Mouse (Mus musculus): Measurements from ENCODE around the gene Rpl18a.
A peak's percentile ranks its signal among the peaks of the same experiment; 100 is the strongest.

Gene Rpl18a

DNA sequence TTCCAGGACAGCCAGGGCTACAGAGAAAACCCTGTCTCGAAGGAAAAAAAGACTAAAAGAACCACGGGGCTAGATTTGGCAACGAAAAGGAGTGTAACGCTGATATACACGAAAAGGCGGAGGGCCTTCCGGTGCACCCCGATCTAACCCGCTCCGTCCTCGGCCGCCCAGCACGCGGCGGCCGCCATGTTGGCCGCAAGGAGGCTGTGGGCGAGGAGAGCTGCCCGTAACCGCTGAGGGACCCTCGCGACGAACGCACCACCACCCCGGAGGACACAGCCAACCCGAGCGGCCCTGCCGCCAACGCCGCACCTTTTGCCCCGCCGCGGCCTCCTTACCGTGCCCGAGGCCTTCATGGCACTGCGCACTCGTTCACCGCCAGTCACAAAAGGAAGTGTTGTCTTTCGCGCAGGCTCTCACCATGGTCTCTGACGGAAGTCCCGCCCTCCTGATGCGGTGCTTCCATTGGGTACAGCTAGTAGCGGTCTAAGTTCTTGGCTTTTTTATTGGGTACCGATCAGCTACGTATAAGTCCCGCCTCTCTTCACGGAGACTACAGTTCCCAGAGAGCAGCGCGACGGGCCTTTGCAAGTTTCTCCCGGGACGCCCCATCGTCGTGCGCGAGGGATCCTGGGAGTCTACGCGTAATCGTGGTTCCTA, at the start of gene Rpl18a:
TSS of gene Rpl18a (minus strand) at position 392 of the 660 bp plus-strand sequence.
- DNase-seq = peak; percentile 99

DNA sequence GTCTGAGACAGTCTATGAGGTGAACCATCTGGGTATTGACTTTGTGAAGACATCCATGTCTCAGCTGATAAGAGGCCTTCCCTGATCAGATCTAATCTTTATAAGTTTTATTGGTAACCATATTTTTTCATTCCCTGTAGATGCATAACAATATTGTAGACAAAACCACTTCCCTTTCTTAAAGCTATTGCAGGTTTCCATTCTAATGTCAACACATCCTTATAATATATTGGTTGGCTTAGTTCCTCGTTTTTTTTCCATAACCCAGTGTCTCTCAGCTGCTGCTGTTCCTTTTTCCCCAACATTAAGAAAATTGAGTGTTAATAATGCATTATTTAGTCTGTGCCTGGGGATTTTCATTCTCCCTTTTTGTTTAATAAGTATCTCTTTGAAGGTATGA, 46.0 kb upstream of the Rpl18a start:
- DNase-seq = no peak

DNA sequence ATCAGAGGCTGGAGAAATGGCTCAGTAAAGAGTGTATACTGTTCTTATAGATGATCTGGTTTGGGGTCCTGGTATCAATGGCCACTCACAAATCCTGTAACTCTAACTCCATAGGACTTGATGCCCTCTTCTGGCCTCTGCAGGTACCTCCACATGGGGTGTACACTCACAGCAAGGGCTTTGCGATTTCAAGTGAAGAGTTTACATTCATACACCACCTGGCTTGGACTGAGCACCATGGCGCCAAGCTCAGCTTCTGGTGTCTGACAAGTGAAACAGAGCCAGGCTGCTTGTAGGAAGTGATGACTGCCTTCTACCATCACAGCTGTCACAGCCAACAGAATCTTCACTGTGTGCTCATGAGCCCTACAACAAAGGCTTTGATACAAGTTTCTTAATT, 44.3 kb upstream of the Rpl18a start:
- DNase-seq = no peak

DNA sequence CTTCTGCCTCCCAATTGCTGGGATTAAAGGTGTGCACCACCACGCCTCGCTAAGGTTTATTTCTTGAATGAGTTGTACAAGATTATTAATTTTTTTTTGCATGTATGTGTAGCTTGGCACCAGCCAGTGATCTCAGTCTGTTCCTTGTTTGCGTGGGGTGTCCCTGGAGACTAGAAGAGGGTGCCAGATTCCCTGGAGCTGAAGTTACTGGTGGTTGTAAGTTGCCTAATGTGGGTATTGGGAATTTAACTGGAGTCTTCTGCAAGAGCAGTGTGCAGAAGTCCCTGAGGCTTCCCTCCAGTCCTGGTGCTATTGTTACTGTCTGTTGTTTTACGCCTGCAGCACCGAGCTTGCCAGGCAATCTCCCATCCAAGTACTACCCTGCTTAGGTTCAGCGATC, 40.0 kb upstream of the Rpl18a start:
- no peak for DNase-seq

DNA sequence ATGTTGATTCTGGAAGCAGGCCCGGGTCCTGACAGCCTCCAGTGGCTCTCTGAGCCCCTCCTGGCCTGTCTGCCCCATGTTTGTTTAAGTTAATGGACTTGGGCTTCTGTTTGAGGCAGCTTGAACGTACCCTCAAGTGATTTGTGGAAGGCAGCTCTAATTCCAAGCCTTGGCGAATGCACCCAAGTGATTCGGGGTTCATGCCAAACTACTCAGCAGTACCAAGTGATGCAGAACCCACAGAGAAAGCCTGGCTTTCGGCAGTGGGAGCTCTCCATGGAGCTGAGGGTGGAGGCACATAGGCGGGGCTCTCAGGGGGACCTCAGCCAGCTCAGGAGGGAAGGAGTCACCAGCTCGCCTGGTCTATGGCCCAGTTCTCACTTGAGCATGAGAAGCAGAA, 37.6 kb upstream of the Rpl18a start:
- DNase-seq = no peak

DNA sequence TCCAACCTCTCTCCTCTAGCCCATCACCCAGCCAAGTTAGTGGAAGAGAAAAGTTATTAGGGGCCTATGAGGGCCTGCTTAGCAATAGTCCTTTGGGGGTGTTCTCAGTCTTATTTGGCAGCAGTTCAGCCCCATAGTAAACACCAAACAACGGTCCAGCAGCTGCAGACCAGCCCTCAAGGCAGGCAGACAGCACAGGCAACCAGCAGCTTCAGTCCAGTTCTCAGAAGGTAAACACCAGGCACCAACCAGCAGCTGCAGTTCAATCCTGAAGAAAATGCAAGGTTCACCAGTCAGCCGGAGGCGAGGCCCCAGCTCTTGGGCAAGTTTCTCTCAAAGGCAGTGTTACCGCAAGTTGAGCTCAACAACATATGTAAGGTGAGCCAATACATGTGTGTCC, 35.8 kb upstream of the Rpl18a start:
- DNase-seq = no peak

DNA sequence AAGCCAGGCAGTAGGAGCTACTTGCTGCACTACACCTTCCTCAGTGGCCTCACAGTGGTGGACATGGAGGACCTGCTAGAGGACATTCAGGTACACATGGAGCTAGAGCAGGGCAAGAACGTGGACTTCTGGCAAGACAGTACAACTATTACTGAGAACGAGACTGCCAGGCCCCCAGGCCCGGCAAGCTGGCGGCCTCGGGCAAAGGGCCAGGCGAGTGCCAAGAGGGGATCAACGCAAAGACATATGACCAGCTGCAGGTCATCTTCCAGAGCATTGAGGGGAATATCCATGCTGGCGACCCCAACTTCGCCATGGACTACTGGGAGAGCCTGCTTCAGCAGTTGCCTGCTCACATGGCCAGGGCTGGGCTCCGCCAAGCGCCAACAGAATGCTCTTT, 34.5 kb upstream of the Rpl18a start:
- no peak for DNase-seq

DNA sequence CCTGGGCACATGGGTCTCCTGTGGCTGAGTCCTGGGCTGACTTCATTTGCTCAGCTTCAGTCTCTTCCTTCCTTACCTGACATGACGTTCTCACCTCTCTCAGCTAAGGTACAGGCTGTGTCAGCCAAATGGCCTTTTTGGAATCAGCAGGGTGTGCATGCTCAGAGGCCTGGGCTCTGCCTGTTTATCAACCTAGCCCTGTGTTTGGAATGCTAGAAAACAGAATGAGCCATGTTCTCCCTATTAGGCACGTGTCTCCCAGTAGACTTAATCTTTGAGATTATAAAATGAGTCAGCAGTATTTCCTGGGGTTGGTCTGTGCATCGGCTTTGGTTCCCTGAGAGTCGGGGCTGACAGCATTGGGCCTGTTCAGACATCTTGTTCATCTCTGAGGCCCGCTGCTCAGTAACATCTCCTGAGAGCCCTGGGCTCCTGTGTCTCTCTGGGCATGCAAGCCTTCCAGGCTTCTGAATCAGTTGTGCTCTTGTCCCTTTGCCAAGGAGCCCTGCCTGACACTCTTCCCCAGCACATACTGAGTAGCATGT, 31.6 kb upstream of the Rpl18a start:
- DNase-seq = no peak

DNA sequence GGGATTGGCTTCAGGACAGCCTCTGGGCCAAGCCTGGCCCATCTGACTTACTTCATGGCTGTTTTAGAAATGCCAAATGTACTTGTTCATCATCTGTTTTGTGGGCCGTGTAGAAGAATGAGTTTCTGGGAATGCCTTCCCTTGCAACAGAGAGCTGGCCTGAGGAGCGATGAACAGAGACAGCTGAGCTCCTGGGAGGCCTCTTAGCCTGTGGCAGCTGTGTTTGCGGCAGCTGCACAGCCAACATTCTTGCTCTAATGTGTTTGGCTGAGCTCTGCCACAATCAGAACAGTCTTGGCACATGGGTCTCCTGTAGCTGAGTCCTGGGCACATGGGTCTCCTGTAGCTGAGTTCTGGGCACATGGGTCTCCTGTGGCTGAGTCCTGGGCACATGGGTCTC, 30.9 kb upstream of the Rpl18a start:
- DNase-seq = no peak

DNA sequence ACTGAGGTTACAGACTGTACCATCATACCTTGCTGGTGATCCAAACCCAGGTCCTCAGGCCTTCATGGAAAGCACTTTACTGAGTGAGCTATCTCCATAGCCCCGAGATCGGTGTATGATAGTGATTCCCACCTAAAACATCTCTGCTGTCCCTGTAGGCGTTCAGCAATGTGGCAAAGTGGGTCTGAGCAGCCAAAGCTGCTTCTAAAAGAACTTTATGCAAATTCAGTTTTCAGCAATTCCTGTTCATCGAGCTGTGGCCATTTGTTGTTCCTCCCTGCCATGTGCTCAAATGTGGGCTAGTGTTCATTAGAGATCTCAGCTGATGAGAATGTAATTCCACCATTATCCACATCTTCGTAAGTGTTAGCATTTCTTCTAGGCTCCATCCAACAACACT, 29.2 kb upstream of the Rpl18a start:
- DNase-seq = no peak

DNA sequence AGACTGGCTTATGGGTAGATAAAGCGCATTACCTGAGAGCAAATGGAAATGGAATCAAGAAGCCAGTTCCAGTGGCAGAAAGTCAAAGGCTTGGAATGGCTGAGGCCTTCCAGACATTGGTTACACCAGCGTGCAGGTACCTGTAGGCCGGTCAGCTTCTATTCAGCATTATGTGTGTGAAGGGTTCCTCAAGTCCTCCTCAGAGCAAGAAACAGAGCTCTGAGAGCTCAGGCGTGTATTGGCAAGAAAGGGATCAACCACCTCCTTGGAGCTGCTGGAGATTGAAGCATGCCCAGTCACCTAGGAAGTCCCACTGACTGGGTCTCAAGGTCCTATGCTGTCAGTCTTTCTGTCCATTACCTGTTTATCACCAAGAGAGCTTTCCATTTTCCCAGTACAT, 28.5 kb upstream of the Rpl18a start:
- DNase-seq = no peak

DNA sequence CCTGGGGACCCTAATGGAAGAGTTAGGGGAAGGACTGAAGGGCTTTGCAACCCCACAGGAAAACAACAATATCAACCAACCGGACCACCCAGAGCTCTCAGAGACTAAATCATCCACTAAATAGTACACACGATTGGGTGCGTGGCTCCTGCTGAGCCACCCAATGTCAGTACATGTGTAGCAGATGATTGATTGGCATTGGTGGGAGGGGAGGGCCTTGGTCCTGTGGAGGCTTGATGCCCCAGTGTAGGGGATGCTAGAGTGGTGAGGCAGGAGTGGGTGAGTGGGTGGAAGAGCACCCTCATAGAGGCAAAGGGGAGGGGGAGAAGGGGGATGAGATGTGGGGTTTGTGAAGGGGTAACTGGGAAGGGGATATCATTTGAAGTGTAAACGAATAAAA, 26.9 kb upstream of the Rpl18a start:
- DNase-seq = no peak

DNA sequence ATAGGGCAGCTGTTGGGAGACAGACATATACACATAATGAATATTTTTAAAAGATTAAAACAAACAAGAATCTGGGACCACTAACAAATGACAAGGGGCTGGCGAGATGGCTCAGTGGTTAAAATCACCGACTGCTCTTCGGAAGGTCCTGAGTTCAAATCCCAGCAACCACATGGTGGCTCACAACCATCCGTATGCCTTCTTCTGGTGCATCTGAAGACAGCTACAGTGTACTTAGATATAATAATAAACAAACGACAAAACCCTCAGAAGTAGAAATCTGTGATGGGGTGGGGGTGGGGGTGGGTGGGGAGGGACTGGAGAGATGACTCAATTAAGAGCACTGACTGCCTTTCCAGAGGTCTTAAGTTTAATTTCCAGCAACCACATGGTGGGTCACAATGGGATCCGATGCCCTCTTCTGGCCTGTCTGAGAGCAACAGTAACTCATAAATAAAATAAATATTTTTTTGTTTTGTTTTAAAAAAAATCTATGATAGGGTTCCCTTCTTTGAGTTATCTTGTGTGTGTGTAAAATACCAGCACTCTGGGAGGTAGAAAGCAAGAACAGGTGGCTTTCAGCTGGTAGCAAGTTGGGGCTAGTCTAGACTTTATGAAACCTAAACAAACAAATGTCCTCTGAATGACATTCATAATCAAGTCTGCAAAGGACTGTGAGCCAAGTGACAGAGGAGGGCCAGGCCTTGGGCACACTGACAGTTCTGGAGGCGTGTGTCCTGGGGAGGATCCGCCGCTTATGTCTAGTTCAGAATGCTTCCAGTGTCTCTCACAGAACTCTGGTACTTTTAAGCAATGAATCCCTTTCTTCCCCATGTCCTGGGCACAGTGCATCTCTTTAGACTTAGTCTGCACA, 23.1 kb upstream of the Rpl18a start:
- DNase-seq = no peak

DNA sequence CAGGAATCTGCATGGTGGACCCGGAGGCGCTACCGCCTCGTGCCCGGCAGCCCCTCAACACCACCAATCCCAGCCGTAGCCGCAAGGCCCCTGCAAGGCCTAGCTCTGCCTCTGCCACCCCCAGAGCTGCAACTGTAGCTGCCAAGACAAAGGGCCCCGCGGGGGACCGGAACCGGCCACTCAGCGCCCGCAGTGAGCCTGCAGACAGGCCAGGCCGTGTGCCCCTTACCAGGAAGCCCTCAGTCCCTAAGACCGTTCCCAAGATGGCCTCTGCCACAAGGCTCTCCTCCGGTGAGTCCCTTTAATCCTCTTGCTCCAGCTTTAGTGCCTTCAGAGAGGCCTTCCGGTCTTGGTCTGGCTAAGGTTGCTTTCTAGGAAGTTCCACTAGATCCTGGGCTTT, 17.5 kb upstream of the Rpl18a start:
- no peak for DNase-seq

DNA sequence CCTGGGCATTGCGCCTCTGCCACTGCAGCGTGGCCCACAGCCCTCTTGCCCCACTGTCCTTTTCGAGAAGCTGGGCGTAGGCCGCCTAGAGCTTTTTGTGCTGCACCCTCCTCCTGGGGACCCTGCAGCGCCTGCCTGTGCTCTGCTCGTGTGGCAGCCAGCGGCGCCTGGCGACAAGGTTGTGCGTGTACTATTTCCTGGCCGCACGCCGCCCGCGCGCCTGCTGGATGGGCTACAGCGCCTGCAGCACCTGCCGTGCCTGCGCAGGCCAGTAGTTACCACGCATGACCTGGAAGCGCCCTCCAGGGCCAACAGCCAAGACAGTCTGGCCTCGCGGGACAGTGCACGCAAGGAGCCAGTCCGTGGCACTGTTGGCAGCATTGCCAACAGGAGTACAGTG, 16.3 kb upstream of the Rpl18a start:
- DNase-seq = no peak

DNA sequence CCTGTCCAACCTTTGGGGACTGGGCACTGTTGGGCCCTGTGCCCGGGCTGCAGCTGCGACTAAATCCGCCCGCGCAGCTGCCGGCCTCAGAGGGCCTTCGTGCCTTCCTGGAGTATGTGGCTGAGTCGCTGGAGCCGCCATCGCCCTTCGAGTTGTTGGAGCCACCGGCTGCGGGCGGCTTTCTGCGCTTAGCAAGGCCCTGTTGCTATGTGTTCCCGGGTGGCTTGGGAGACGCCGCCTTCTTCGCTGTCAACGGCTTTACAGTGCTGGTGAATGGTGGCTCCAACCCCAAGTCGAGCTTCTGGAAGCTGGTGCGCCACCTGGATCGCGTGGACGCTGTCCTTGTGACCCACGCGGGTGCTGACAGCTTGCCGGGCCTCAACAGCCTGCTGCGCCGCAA, 15.7 kb upstream of the Rpl18a start:
- no peak for DNase-seq

DNA sequence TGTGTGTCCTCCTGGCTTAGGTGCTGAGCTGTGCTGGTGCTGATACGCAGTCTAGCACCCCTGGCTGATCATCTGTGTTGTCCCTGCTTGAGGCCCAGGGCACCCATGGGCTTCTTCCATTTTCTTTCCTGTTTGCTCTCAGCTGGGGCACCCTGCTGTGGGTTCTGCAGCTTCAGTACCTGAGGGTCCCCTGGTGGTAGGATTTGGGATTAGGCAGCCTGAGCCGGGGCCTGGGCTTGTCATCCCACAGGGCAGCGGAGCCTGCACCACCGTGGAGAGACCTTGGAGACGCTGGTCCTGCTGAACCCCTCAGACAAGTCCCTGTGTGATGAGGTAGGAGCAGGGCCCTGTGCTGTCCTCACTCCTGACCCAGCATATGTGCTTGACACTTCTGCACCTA, 14.4 kb upstream of the Rpl18a start:
- no peak for DNase-seq

DNA sequence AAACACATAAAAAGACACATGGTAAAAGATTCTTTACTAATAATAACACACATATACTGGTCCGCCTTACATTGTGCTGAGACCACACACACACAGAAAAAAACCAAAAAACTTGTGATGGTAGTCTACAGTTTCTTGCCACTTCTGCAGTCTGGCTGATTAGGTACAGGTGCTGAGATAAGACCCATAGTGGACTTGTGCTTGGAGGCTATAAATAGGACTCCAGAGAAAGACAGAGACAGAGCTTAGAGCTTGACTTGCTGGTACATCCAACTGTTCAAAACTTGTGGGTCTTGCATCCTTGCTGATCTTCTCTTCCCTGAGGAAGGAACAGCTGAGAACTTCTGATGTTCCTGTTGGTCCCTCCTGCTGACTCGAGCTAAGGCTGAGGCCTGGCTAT, 10.3 kb upstream of the Rpl18a start:
- no peak for DNase-seq

DNA sequence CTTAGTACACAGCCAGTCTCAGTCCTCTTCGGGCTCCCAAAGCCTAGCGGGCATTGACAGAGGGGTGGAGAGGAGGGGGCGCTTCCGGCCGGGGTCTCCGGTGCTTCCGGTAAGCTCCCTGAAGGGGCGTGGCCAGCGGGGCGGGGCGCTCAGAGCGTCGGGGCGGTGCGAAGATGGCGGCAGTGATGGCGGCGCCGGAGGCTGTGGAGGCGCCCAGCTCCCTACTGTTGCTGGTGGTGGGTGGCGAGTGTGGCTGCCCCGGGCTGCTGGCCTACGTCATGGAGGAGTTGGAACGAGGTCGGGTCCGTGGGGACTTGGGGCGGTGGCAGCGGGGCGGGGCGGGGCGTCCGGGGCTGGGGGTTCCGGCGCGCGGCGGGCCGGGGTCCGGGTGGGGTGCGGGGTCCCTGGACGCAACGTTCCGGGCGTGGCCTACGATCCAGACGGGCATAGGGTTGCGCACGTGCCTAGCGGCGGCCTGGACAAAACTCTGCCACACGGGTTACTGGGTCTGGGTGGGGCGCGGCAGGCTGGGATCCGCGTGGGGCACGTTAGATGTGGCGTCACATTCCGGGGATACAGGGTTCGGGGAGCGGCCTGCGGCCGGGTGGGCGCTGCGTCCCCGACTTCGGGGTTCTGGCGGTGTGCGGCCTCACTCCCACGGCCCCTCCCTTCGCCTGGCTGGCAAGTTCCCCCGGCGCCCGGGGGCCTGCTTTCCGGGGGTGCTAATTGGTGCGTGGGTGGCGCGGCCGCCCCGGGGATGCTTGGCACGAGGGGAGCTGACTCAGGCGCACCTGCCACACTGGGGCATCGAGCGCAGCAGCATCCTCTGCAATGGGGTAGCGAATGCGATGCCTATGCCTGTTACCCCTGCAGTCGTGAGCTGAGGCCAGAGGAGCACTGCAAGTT, 8.9 kb upstream of the Rpl18a start, which contains the start of gene Map1s:
TSS of gene Map1s (plus strand) at position 102 of the 906 bp plus-strand sequence.
- peak; percentile 45 for DNase-seq

DNA sequence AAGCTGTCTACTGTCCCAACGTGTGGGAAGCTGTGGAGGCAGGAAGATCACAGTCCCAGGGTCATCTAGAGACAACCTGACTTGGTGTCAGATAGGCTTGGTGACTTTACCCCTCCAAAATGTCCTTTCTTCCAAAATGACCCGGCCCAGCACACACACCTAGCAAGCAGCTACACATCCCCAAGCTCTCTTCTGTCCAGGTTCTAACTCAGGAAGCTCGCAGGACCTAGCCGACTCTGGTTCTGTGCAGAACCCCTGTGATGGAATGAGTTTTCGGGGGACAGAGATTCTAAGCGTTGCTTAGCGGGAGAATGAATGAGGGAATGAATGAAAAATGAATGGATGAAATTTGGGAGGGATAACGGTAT, 8.2 kb upstream of the Rpl18a start:
- no peak for DNase-seq

DNA sequence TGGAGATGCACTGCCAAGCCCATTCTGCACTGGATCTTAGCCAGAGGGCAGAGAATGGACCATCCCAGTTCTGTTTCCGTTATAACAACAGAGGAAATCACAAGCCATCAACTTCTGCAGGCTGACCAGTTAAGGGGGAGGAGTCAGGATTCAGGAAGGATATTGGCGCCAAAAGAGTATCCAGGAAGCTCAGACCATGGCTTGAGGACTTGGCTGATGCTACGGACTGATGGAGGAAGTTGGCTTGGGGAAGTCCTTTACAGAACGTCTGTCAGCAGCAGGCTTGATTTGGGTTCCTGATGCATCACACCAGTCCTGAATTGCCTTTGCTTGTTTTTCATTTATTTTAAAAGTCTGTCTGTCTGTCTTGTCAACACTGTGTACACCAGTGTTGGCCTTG, 7.3 kb upstream of the Rpl18a start:
- peak; percentile 74 for DNase-seq

DNA sequence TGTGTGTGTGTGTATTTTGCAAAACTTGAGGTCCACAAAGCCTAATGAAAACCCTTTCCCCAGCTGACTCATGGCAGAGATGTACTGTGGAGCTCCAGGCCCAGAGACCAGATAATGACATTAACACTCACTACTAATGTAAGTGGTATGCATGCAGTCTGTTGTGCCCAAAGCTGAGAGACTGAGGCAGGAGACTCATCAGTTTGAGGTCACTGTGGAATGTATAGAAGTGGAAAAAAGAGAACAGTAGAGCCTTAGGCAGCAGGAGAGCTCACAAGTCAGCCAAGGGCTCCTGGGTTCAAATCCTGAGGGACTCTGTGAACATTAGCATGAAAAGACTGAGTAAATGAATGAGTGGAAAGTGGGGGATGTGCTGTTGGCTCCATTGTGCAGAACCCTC, 6.4 kb upstream of the Rpl18a start:
- no peak for DNase-seq

DNA sequence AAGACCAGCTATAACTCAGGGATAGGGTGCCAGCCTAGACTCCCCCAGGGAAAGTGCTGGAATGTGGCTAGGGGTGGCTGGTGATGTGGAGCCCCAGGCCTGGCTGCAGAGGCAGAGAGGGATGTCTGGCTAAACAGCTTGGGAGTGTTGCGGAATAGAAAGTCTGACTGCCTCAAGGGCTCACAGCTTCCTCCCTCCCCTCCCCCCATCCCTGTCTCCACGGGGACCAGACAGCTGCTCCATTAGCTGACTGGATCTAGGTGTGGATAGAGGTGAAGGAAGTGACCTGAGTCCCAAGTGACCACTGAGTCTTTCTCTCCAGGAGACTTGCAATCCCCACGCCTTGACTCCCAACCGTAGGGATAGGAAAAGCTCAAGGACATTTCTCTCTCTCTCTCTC, 5.9 kb upstream of the Rpl18a start:
- DNase-seq = no peak
